Mouse (Mus musculus) E14TG2a.4 (cell line): ENCODE results near the gene Lyzl6.

ENCODE experiments used
- H3K27me3 ChIP-seq: 2 replicates; pipeline ENCODE4 v1.6.1; 2014; ENCODE audit warnings: low read length, control low read depth; ENCODE audit not compliant: insufficient read depth
- H3K36me3 ChIP-seq: 2 replicates; pipeline ENCODE4 v1.6.1; 2014; ENCODE audit warnings: low read length, control low read depth; ENCODE audit not compliant: insufficient read depth
- H3K4me1 ChIP-seq: replicated peaks from 2 replicates; pipeline ENCODE4 v1.6.1; 2014; ENCODE audit warnings: low read depth, low read length, control low read depth
- H3K4me3 ChIP-seq: replicated peaks from 2 replicates; pipeline ENCODE4 v1.5.1; 2014; ENCODE audit warnings: mild to moderate bottlenecking, low read length
- H3K9me3 ChIP-seq: 2 replicates; pipeline ENCODE4 v1.6.1; 2014; ENCODE audit warnings: low read length, control low read depth
- CTCF ChIP-seq: conservative IDR thresholded peaks from 2 replicates; pipeline ENCODE4 v1.5.1; 2014; ENCODE audit warnings: low read length
- NANOG ChIP-seq: IDR thresholded peaks from 2 replicates; pipeline ENCODE4 v1.6.1; 2014; ENCODE audit warnings: borderline replicate concordance, low read length, mixed read lengths
- POU5F1 ChIP-seq: IDR thresholded peaks from 2 replicates; pipeline ENCODE4 v1.6.1; 2014; ENCODE audit warnings: low read length, borderline replicate concordance

Lyzl6 gene

DNA sequence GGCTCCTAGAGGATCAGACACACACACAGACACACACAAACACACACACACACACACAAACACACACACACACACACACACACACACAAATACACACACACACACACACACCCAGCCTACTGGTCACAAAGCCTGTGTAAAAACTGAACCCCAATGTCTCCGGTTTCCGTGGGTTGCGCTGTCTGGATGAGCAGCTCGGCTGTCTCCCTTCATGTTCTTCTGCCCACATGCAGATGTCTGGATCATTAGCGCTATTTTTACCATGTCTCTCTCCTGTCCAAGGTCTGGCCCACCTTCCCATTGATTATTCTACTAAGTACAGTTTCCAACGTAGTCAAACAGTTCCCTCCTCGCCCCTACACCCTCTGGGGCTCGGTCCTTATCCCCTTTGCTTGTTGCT is 24.4 kb upstream of the Lyzl6 start:
- H3K4me1 ChIP-seq: peaks cover 5% of the 10 kb centered on the region
- H3K36me3 ChIP-seq: no peaks in the 10 kb centered on the region
- H3K27me3 ChIP-seq: peaks cover 24% of the 10 kb centered on the region
- H3K9me3 ChIP-seq: no peaks in the 10 kb centered on the region
- H3K4me3 ChIP-seq: no peak overlapping the region
- TF ChIP-seq NANOG (no peak), POU5F1 (no peak)

GRCm38 (mm10) chr11:103662546-103662945 is 23.9 kb upstream of the Lyzl6 start:
- H3K4me3 ChIP-seq: no peak overlapping the region
- no peaks in the 10 kb centered on the region for H3K9me3 ChIP-seq
- H3K4me1 ChIP-seq: peaks cover 5% of the 10 kb centered on the region
- peaks cover 26% of the 10 kb centered on the region for H3K27me3 ChIP-seq
- H3K36me3 ChIP-seq: no peaks in the 10 kb centered on the region
- TF ChIP-seq NANOG (no peak), CTCF (no peak), POU5F1 (no peak)

GRCm38 (mm10) chr11:103661863-103662262 is 23.2 kb upstream of the Lyzl6 start:
- no peak for TF ChIP-seq CTCF
- TF ChIP-seq NANOG: no peak
- TF ChIP-seq POU5F1: no peak
- Histone ChIP-seq H3K4me1 (peaks cover 5% of the 10 kb centered on the region), H3K36me3 (no peaks in the 10 kb centered on the region), H3K9me3 (no peaks in the 10 kb centered on the region), H3K4me3 (no peak overlapping the region), H3K27me3 (peaks cover 26% of the 10 kb centered on the region)

- H3K4me3 ChIP-seq: no peak overlapping the region
- H3K9me3 ChIP-seq: no peaks in the 10 kb centered on the region
- peaks cover 5% of the 10 kb centered on the region for H3K4me1 ChIP-seq
- peaks cover 53% of the 10 kb centered on the region for H3K27me3 ChIP-seq
- H3K36me3 ChIP-seq: no peaks in the 10 kb centered on the region
- TF ChIP-seq NANOG: no peak
- TF ChIP-seq POU5F1: no peak
- no peak for TF ChIP-seq CTCF
These were observed 19.5 kb upstream of the Lyzl6 start for GRCm38 (mm10) chr11:103658189-103658588.

- H3K4me1 ChIP-seq: no peaks in the 10 kb centered on the region
- no peak overlapping the region for H3K4me3 ChIP-seq
- TF ChIP-seq POU5F1 (no peak), NANOG (no peak), CTCF (no peak)
- peaks cover 70% of the 10 kb centered on the region for H3K27me3 ChIP-seq
- H3K9me3 ChIP-seq: no peaks in the 10 kb centered on the region
- no peaks in the 10 kb centered on the region for H3K36me3 ChIP-seq
These were observed 17.8 kb upstream of the Lyzl6 start for GRCm38 (mm10) chr11:103656520-103656919.

- H3K4me1 ChIP-seq: peaks cover 13% of the 10 kb centered on the region
These were observed 14.8 kb upstream of the Lyzl6 start for GRCm38 (mm10) chr11:103653359-103653965.

GRCm38 (mm10) chr11:103651426-103651825 is 12.7 kb upstream of the Lyzl6 start:
- peaks cover 21% of the 10 kb centered on the region for H3K4me1 ChIP-seq
- no peaks in the 10 kb centered on the region for H3K36me3 ChIP-seq
- no peak for TF ChIP-seq POU5F1
- no peak for TF ChIP-seq CTCF
- no peak for TF ChIP-seq NANOG
- no peaks in the 10 kb centered on the region for H3K9me3 ChIP-seq
- H3K27me3 ChIP-seq: peaks cover 93% of the 10 kb centered on the region
- H3K4me3 ChIP-seq: no peak overlapping the region

More at GRCm38 (mm10) chr11:103653359-103653965, 14.8 kb upstream of the Lyzl6 start:
- TF ChIP-seq CTCF: no peak
- TF ChIP-seq NANOG: no peak
- no peak for TF ChIP-seq POU5F1
- Histone ChIP-seq H3K36me3 (no peaks in the 10 kb centered on the region), H3K27me3 (peaks cover 92% of the 10 kb centered on the region), H3K4me3 (no peak overlapping the region), H3K9me3 (no peaks in the 10 kb centered on the region)

DNA sequence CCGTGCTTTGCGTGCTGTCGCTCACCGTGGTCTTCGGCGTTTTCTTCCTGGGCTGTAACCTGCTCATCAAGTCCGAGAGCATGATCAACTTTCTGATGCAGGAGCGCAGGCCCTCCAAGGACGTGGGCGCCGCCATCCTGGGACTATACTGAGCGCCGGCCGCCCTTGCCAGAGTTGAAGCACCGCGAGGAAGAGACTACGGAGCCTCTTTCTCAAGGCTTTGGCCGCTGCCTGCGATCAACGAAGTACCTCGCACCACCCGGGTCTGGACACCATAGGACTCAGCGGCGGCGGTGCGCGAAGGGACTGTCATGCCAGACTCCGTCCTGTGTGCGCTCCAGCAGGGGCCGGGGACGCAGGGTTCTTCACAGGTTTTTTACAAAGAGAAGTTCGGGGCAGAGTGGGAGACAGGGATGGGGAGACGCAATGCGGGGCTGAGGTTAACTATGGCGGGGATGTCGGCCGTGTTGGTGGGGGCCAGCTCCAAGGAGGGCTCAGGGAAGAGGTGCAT is 11.3 kb upstream of the Lyzl6 start:
- Histone ChIP-seq H3K27me3 (peaks cover 94% of the 10 kb centered on the region), H3K36me3 (no peaks in the 10 kb centered on the region), H3K4me1 (peaks cover 21% of the 10 kb centered on the region), H3K9me3 (no peaks in the 10 kb centered on the region), H3K4me3 (peak overlapping the region; percentile 77)
- TF ChIP-seq CTCF (no peak), NANOG (no peak), POU5F1 (no peak)

DNA sequence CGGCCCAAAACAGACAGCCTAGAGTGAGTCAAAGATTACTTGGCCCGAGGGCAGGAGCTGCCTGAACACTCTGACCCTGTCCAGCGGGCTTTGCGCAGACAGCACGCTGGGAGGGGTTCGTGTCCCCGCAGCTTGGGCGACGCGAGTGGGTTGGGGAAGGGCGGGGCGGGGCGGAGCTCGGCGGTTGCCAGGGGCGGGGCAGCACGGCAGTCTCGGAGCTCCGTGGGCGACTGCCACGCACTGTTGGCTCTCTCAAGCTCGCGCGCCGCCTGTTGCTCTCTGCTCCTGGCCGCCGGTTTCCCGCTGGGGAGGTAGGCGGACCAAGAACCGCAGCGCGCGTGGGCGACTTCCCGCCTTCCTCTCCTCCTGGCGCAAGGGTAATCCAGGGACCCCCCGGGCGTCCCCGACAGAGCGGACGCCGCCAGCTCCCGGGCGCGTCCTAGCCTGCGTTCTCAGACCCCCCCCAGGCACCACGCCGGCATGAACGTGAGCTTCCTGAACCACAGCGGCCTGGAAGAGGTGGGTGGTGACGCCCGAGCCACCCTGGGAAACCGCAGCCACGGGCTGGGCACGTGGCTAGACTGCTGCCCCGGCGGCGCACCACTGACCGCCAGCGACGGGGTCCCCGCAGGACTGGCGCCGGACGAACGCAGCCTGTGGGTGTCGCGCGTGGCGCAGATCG is 10.8 kb upstream of the Lyzl6 start, which contains the start of gene Rprml:
Gene Rprml, plus strand, starts transcription at position 270 of the 682 bp plus-strand sequence.
- Histone ChIP-seq H3K36me3 (no peaks in the 10 kb centered on the region), H3K27me3 (peaks cover 88% of the 10 kb centered on the region), H3K9me3 (no peaks in the 10 kb centered on the region), H3K4me3 (peak within 1 kb of the TSS; percentile 77), H3K4me1 (peaks cover 21% of the 10 kb centered on the region)
- no peak for TF ChIP-seq NANOG
- no peak for TF ChIP-seq POU5F1
- no peak for TF ChIP-seq CTCF
